Mouse (Mus musculus) forebrain, embryonic 10.5 days (tissue): ENCODE results near the gene Rap1gap. TPM values are rescaled to one million over a fixed set of nuclear protein-coding genes. Genes with fewer than 3 reads are reported as not detected.

Source experiments
- DNase-seq: peaks from one replicate; pipeline ENCODE4 v3.0.0-alpha.2; 2017; ENCODE audit warnings: low spot score; ENCODE audit errors: extremely low spot score
- H3K27ac ChIP-seq: fragments of 300-500 bp; sonication (generic); 2 replicates; pipeline ENCODE4 v1.5.1; 2016; ENCODE audit warnings: mild to moderate bottlenecking
- H3K27me3 ChIP-seq: fragments of 300-500 bp; sonication (generic); 2 replicates; pipeline ENCODE4 v1.6.1; 2016; ENCODE audit warnings: mild to moderate bottlenecking; ENCODE audit not compliant: poor library complexity, severe bottlenecking
- H3K36me3 ChIP-seq: fragments of 300-500 bp; sonication (generic); replicated peaks from 2 replicates; pipeline ENCODE4 v1.6.1; 2016; ENCODE audit warnings: mild to moderate bottlenecking, moderate library complexity
- H3K4me1 ChIP-seq: fragments of 300-500 bp; sonication (generic); 2 replicates; pipeline ENCODE4 v1.6.1; 2016
- H3K4me3 ChIP-seq: fragments of 300-500 bp; sonication (generic); 2 replicates; pipeline ENCODE4 v1.5.1; 2016; ENCODE audit warnings: mild to moderate bottlenecking, moderate library complexity
- H3K9me3 ChIP-seq: fragments of 300-500 bp; sonication (generic); 2 replicates; pipeline ENCODE4 v1.6.1; 2016; ENCODE audit warnings: mild to moderate bottlenecking, moderate library complexity
- WGBS: fragments of 180-500 bp; shearing (Covaris S2); methylation state at CpG from one replicate; pipeline ENCODE4 v1.1.7; 2016; 5-methylcytosine and 5-hydroxymethylcytosine counted together
- polyA plus RNA-seq: library from polyadenylated mRNA; unstranded; fragments of >200 nt; fragmentation: Nextera tagmentation; extraction: Ambion mirVana; gene quantifications from 2 replicates; pipeline ENCODE4 v1.2.1, GENCODE M21; 2016

The Rap1gap gene
- polyA plus RNA-seq, 1 experiment from 2014 or later: 4.0 TPM

DNA sequence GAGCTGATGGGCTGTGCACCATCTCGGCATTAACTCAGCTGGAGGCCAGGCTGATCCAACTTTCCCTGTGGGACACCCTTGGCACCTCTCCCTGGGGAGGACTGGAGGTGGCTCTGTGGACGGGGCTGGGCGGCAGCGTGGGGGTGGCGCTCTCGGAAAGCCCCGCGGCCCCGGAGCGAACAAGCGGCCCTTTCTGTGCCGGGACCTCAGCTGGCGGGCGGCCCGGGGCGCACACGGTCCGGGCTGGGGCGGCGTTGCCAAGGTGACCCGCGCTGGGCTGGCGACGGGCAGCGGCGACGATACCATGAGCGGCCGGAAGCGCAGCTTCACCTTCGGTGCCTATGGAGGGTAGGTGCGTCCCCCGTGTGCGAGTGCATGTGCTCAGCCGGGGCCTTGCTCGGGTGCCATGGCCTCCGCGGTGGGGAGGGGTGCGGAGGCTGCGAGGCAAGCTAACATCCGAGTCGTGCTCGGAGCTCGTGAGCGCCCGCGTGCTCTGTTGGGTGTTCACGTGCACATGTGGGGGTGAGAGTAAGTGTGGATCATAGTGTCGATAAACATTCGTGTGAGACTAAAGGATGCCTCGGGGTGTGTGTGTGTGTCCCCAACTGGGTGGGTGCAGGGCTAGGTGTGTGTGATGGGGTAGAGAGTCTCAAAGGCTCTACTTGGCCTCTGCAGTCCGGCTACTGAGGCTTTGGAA is 17.0 kb downstream of the Rap1gap start:
- H3K9me3 ChIP-seq: no peaks in the 10 kb centered on the region
- H3K4me1 ChIP-seq: peaks cover 36% of the 10 kb centered on the region
- WGBS: 5% methylated on average over 52 of the region's 52 CpGs
- no peaks in the 10 kb centered on the region for H3K36me3 ChIP-seq
- DNase-seq: peak; percentile 48
- peak overlapping the region; percentile 32 for H3K27ac ChIP-seq
- H3K4me3 ChIP-seq: peak overlapping the region; percentile 50
- peaks cover 70% of the 10 kb centered on the region for H3K27me3 ChIP-seq

DNA sequence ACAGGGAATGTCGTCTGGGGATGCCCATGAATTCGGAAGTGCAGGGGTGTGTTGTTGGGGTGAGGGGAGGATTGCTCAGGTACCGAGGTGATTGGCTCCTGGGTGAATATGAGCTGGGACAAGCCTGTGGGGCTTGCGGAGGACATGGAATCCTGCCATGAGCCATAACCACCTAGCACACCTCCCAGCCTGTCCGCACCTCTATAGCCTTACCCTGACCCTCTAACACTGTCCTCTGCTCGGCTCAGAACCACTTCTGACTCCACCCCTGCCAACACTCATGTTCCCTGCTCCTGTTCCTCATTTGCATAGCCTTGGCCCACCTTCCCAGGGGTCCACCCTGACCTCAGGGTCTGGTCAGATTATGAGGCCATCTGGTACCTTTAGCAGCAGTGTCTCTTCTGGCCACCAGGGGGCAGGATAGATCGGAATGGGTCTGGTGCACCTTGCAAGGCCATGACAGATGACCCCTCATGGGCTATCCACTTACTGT is 18.5 kb downstream of the Rap1gap start:
- peaks cover 62% of the 10 kb centered on the region for H3K27me3 ChIP-seq
- H3K36me3 ChIP-seq: no peaks in the 10 kb centered on the region
- WGBS: 44% methylated on average over 7 of the region's 7 CpGs

DNA sequence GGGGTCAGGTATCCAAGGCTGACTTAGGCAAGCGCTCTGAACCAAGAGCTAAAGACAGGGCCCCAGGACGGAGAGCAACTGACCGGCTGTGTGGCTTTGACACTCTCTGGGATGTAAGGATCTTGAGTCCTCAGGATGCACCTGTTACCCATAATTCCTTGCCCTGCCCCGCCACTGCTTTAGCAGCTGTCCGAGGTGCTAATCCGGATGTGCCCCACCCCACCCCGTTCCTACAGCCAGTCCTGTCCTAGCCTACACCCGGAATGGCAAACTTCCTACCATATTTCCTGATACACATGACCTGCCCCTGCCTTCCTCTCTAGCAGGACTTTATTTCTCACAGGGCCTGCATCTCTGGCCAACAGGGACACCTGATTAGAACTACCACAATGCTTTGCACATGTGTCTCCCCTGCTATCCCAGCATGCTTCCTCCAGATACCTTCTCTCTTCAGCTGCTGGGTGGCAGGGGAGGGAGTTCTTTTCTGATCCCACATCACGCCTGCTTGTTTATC is 20.4 kb downstream of the Rap1gap start:
- no peaks in the 10 kb centered on the region for H3K9me3 ChIP-seq
- H3K27me3 ChIP-seq: peaks cover 50% of the 10 kb centered on the region
- WGBS: 35% methylated on average over 9 of the region's 9 CpGs
- H3K36me3 ChIP-seq: no peaks in the 10 kb centered on the region
- peaks cover 30% of the 10 kb centered on the region for H3K4me1 ChIP-seq
- no peak for DNase-seq
- H3K4me3 ChIP-seq: no peak overlapping the region
- H3K27ac ChIP-seq: no peak overlapping the region

More for the DNA sequence above, 18.5 kb downstream of the Rap1gap start:
- Histone ChIP-seq H3K4me3 (no peak overlapping the region), H3K4me1 (peaks cover 30% of the 10 kb centered on the region), H3K9me3 (no peaks in the 10 kb centered on the region), H3K27ac (no peak overlapping the region)
- peak; percentile 66 for DNase-seq

DNA sequence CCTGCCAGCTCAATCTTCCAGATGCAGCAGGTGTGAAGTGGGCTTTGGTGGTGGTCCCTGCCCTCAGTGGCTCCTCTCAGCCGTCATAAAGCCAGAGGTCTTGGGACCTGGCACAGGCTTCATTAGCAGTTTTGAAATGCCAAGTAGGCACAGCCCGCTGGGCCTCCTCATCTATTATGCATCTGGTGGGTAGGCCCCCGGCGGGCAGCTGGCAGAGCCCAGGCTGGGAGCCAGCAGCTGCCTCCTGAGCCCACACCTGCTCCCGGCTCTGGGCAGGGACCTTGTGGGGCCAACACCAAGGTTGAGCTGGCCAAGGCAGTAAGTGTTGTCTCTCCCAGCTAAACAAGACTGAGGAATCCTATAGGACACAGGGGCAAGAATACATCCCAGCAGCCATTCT is 21.8 kb downstream of the Rap1gap start:
- Histone ChIP-seq H3K36me3 (no peaks in the 10 kb centered on the region), H3K27ac (0 out of 2 replicates have a peak overlapping the region, but pooled peaks have one; percentile 35), H3K27me3 (peaks cover 35% of the 10 kb centered on the region), H3K9me3 (no peaks in the 10 kb centered on the region), H3K4me1 (peaks cover 16% of the 10 kb centered on the region), H3K4me3 (no peak overlapping the region)
- 85% methylated on average over 5 of the region's 5 CpGs for WGBS
- DNase-seq: no peak

DNA sequence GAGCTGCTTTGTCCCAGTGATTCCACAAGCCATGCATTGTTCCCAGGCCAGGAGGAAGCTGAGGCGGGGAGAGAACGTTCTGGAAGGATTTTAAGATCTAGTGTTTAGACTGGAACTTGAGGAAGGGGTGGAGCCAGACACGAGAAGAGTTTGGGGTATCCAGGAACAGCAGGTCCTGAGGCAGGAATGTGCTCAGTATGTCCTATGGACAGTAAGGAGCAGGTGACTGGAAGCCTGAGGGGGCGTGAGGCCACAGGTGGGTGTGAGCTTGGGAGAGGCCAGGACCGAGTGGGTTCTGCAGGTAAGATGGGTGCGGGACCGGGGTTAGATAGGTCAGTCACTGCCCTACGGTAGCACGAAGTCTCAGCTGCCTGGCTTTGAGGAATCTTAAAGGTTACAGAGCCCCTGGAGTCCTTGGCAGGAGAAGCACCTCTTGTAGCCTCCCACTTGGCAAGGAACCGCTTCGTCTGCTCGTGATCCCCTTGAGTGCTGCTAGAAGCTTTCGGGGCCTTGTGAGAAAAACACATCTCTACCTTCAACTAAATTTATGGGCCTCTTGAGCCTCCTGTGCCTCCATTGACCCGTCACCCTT is 22.8 kb downstream of the Rap1gap start:
- Histone ChIP-seq H3K4me1 (peaks cover 8% of the 10 kb centered on the region), H3K36me3 (no peaks in the 10 kb centered on the region), H3K27me3 (peaks cover 25% of the 10 kb centered on the region), H3K4me3 (no peak overlapping the region), H3K9me3 (no peaks in the 10 kb centered on the region), H3K27ac (no peak overlapping the region)
- 84% methylated on average over 14 of the region's 14 CpGs for WGBS
- DNase-seq: no peak

DNA sequence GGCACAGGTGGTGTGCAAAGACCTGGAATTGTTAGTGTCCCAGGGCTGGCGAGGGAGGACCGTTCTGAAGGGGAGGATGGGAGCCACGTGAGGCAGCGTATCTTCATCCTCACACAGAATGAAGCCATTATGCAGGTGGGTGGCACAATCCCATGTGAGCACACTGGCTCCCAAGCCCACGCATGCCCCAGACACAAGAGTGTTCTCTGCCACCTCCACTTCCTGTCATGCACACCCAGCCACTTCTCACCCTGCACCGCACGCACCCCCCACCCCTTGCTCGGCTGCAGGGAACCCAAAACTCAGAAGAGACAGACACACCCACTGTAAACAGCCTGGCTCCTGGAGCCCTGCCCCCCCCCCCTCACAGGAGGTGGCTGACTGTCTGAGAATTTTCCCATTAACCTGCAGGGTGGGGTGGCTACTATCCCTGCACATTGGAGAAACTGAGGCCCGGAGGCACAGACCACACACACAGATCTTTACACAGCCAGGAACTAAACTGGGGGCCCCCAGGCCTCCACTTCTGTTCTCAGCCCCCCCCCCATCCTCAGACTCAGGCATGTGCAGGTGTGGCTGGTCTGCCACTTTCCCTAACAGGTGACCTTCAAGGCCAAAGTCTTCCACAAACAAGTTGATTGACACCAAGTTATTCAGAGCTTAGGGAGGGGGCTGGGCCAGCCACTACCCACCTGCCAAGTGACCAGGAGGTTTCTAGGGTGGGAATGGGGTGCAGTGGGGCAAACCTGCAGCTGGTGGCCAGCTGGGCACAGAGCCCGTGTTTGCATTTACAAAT is 27.8 kb downstream of the Rap1gap start:
- H3K36me3 ChIP-seq: no peaks in the 10 kb centered on the region
- H3K4me3 ChIP-seq: no peak overlapping the region
- 91% methylated on average over 10 of the region's 10 CpGs for WGBS
- peaks cover 2% of the 10 kb centered on the region for H3K4me1 ChIP-seq
- H3K27me3 ChIP-seq: no peaks in the 10 kb centered on the region
- no peak for DNase-seq
- no peaks in the 10 kb centered on the region for H3K9me3 ChIP-seq
- H3K27ac ChIP-seq: no peak overlapping the region

DNA sequence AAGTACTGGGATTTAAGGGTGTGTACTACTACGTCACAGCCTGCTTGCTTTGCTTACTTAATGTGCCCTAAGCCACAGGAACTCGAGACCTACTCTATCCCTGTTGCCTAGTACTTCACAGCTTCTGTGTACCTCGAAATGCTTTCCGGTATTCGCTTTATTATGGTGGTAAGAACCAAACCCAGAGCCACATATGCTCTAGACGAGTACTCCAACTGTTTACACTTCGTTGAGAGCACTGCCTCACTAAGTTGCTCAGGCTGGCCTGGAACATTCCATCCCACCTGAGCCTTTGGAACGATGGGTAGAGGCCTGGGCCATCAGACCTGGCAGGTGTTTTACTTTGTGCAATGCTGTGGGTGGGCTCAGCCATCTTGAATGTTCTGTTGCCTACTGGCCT is 30.8 kb downstream of the Rap1gap start:
- H3K27ac ChIP-seq: no peak overlapping the region
- no peaks in the 10 kb centered on the region for H3K27me3 ChIP-seq
- peaks cover 25% of the 10 kb centered on the region for H3K4me1 ChIP-seq
- no peaks in the 10 kb centered on the region for H3K9me3 ChIP-seq
- no peaks in the 10 kb centered on the region for H3K36me3 ChIP-seq
- no peak for DNase-seq
- H3K4me3 ChIP-seq: no peak overlapping the region
- WGBS: 84% methylated on average over 8 of the region's 8 CpGs

DNA sequence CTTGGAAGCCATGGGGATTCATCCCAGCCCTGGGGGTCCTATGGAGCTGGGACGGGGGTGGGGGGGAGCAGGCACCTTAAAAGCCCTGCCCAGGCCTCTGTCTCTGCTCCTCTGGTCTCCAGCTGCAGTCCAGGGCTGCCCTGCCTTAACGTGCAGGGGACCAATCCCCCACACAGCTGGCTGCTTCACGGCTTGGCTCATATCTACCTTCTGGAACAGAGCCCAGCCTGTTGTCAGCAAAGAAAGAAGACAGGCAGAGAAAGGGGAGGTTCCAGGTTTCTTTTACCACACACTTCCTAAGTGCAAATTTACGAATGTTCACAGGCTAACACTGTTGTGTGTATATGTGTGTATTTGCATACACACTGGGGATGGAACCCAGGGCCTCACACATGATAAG is 31.4 kb downstream of the Rap1gap start:
- Histone ChIP-seq H3K4me3 (no peak overlapping the region), H3K27me3 (no peaks in the 10 kb centered on the region), H3K4me1 (peaks cover 28% of the 10 kb centered on the region), H3K36me3 (no peaks in the 10 kb centered on the region), H3K27ac (no peak overlapping the region), H3K9me3 (no peaks in the 10 kb centered on the region)
- no peak for DNase-seq
- 48% methylated on average over 4 of the region's 4 CpGs for WGBS

DNA sequence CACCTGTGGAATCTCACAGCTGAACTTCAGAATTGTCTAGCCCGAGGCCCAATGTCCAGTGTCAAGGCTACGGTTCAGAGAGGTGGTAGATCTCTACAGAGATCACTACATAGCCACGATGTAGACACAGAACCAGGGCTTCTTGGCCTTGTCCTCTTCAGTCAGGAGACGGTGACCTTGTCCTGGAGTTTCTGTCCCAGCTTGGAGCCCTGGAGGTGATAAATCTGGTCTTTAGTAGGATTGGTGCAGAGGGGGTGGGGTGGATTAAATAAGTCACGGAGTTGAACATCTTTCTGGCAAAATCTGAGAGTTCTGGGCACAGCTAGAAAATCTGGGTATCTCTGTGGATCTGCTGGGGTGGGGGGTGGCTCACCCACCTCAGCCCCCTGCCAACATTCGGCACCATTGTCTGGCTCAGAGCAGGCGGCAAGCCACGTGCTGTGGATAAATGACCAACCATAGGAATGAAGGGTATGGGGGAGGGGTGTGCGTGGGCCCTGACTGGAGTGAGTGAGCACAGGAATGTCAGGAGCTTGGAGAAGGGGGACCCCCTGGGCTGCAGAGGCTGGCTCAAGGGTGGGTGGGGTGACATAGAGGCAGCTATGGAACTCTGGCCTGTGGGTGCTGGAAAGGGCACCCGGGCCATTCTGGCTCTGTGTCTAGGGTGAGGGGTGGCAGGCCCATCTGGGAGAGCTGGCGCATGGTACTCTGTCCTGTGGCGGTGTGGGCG is 32.8 kb downstream of the Rap1gap start:
- no peak for DNase-seq
- Histone ChIP-seq H3K27me3 (no peaks in the 10 kb centered on the region), H3K4me3 (no peak overlapping the region), H3K27ac (peak overlapping the region; percentile 53), H3K4me1 (peaks cover 37% of the 10 kb centered on the region), H3K9me3 (no peaks in the 10 kb centered on the region), H3K36me3 (no peaks in the 10 kb centered on the region)
- 78% methylated on average over 13 of the region's 13 CpGs for WGBS

DNA sequence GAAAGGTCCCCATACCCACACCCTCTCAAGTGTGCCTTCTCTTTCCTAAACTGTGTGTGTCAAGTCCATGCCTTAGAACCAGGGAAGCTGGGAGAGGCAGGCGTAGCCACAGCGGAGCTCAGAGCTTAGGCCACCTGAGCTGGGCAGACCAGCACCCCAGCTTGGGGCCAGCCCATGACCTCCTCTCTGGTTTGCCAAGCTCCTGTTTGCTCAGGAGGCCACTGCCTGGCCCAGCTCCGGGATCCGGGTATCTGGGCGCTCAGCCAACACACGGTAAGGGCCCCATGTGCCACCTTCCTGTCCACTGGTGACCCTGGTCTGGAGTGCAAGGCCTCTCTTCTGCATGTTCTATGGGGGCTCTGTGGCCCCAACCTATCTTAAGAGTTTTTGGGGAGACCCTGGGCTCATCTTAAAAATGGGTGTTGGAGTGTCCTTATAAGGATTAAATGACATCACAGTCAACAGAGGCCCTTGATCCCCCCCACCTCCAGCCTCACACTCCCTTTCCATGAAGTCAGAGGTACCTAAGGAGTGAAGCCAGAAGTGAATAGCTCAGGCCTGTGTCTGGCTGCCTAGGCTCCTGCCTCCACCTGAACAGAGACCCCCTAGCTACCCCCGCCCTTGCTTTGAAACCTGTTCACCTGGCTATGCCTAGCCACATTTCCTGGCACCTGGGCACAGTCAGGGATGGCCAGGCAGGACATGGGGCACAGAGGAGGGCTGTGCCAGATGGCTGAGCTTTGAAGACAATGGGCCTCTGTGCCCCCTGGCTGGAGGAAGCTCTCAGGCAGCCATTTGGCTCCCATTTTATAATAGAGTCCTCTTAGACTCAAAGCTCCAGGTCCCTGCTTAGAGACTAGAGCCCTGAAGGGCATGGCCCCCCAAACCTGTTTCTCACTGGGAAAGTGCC is 33.8 kb downstream of the Rap1gap start:
- 86% methylated on average over 7 of the region's 7 CpGs for WGBS
- Histone ChIP-seq H3K9me3 (no peaks in the 10 kb centered on the region), H3K27me3 (no peaks in the 10 kb centered on the region), H3K27ac (peak overlapping the region; percentile 53), H3K4me1 (peaks cover 37% of the 10 kb centered on the region), H3K4me3 (no peak overlapping the region), H3K36me3 (no peaks in the 10 kb centered on the region)
- DNase-seq: no peak

DNA sequence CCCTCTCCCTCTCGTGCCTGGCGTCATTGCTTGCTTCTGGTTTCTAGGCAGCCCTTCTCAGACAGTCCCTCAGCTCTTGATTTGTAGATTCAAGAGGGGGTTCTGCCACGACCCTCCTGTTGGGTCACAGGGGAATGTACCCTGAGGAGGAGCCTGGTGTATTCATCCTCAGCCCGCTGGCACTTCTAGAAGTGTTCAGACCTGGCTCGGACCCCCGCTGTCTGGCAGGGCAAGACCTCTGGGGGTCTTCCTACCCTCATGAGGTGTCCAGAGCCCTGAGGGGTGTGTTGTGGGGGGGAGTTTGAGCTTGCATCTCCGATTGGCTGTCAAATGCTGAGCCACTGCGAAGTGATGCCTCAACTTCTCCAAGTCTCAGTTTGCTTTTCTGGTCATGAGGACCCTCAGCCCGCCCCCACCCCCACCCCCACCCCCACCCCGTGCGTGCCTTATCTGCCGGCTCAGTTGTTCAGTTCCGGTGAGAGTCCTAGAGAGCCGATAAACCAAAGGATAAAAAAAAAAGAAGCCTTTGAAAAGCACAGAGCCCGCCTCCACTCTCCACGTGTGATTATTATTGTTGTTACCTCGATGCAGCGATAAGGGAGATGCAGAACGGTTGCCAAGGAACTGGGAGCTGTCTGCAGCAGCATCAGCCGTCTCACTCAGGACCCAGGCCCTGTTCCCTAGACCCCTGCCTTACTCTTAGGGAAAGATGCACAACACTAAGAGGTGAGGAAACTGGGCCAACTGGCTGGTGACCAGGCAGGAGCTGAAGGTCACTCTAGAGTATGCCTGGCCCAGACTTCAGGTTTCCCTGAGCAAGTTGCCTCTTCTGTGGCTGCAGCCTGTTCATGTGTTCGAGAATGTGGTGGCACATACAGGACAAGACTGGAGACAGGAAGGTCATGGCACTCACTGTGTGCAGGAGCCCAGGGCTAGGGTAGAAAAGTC is 35.0 kb downstream of the Rap1gap start:
- no peak for DNase-seq
- Histone ChIP-seq H3K27ac (no peak overlapping the region), H3K36me3 (no peaks in the 10 kb centered on the region), H3K27me3 (no peaks in the 10 kb centered on the region), H3K9me3 (no peaks in the 10 kb centered on the region), H3K4me1 (peaks cover 39% of the 10 kb centered on the region), H3K4me3 (no peak overlapping the region)
- 75% methylated on average over 21 of the region's 21 CpGs for WGBS
